Mouse (Mus musculus): ENCODE data around the gene Gm19345. TPM values are rescaled to one million over a fixed set of nuclear protein-coding genes. Genes with fewer than 3 reads are reported as not detected.

Gm19345 gene
- 0.28 TPM for polyA plus RNA-seq (2017; shearing (Covaris generic))

GRCm38 (mm10) chr7:19851858-19852570 lies at the start of gene Gm19345:
Gm19345 (plus strand) TSS chr7:19852003.

GRCm38 (mm10) chr7:19822604-19823058 lies 29.2 kb upstream of the Gm19345 start, which contains the start of gene Bcl3:
Bcl3 (minus strand) TSS chr7:19822770.

GRCm38 (mm10) chr7:19861199-19861598 lies 9.4 kb downstream of the Gm19345 start, which contains the start of gene Ceacam16:
Ceacam16 (minus strand) TSS chr7:19861299.

GRCm38 (mm10) chr7:19887849-19888248 lies 36.0 kb downstream of the Gm19345 start, which contains the start of gene Ceacam19:
Ceacam19 (minus strand) TSS chr7:19887965.

Other genes with a start within 250 kb of the Gm19345 start
- gene Clasrp, start 247.5 kb upstream of the Gm19345 start, polyA plus RNA-seq (2017; shearing (Covaris generic)) = 15.3 TPM
- 24.3 TPM for gene Relb, start 222.6 kb upstream of the Gm19345 start, polyA plus RNA-seq (2017; shearing (Covaris generic))
- gene Clptm1, start 187.0 kb upstream of the Gm19345 start, polyA plus RNA-seq (2017; shearing (Covaris generic)) = 150 TPM
- not detected for gene Apoc2, start 174.1 kb upstream of the Gm19345 start, polyA plus RNA-seq (2017; shearing (Covaris generic))
- not detected for gene Gm44805, start 170.6 kb upstream of the Gm19345 start, polyA plus RNA-seq (2017; shearing (Covaris generic))
- 0.54 TPM for gene Apoc4, start 170.5 kb upstream of the Gm19345 start, polyA plus RNA-seq (2017; shearing (Covaris generic))
- 1.8 TPM for gene Apoc1, start 159.3 kb upstream of the Gm19345 start, polyA plus RNA-seq (2017; shearing (Covaris generic))
- gene Apoe, start 152.8 kb upstream of the Gm19345 start, polyA plus RNA-seq (2017; shearing (Covaris generic)) = 19.9 TPM
- gene Tomm40, start 136.6 kb upstream of the Gm19345 start, polyA plus RNA-seq (2017; shearing (Covaris generic)) = 19.1 TPM
- 1.2 TPM for gene Nectin2, start 101.5 kb upstream of the Gm19345 start, polyA plus RNA-seq (2017; shearing (Covaris generic))
- gene Bcam, start 81.0 kb upstream of the Gm19345 start, polyA plus RNA-seq (2017; shearing (Covaris generic)) = 19.5 TPM
- gene Cblc, start 55.2 kb upstream of the Gm19345 start, polyA plus RNA-seq (2017; shearing (Covaris generic)) = 0.45 TPM
- gene Bcl3, start 29.2 kb upstream of the Gm19345 start, polyA plus RNA-seq (2017; shearing (Covaris generic)) = 16.8 TPM
- gene Ceacam16, start 9.3 kb downstream of the Gm19345 start, polyA plus RNA-seq (2017; shearing (Covaris generic)) = 0.29 TPM
- not detected for gene Ceacam19, start 36.0 kb downstream of the Gm19345 start, polyA plus RNA-seq (2017; shearing (Covaris generic))
- gene Pvr, start 69.2 kb downstream of the Gm19345 start, polyA plus RNA-seq (2017; shearing (Covaris generic)) = 43.6 TPM
- gene Igsf23, start 98.8 kb downstream of the Gm19345 start, polyA plus RNA-seq (2017; shearing (Covaris generic)) = 28.3 TPM
- gene Ceacam20, start 113.4 kb downstream of the Gm19345 start, polyA plus RNA-seq (2017; shearing (Covaris generic)) = not detected
- gene Nlrp9b, start 139.5 kb downstream of the Gm19345 start, polyA plus RNA-seq (2017; shearing (Covaris generic)) = not detected
- gene Vmn1r91, start 247.7 kb downstream of the Gm19345 start, polyA plus RNA-seq (2017; shearing (Covaris generic)) = not detected